Mouse (Mus musculus): ENCODE measurements around the gene Rnf13.

DNA sequence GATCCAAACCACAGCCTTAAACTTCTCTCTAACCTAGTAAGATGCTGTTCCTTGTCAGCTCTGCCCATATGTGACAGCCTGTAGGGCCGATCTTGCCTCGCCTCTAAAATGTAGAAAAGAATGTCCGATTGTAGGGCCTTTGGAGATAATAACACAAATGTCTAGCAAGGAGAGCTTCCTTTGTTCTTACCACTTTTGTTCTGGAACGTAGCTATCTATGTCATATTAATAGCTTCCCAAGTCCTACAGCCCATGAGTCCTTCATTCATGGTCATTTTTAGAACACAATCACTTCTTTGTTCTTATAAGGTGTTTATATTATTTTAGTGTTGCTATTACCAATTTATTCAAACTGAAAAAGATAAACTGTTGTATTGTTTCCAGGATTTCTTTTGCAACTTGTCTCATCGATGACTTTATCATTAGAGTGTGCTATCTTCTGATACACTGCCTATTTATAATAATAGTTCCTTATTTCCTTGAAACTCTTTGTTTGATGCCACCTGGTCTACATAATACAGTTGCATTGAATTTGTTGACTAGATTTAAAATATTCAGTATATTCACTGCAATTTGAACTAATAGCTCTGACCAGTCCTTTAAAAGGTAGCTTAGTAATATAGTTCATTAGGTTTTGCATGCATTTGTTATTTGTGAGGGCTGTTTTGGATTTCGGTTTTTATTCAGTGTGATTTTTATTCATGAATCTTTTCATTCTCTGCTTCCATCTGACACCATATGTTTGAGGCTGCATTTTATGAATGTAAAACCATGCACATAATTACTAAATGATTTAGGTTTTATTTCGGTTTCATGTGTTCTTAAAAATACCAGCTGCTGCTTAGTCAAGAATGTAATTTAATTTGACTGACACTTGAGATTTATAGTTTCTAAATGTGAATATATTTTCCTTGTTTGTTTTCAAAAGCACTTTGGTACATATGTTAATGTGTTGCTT is 53.4 kb downstream of the Rnf13 start:
- TF ChIP-seq CTCF (IDR thresholded peaks at IDR 0.05; ENCODE audit: low read depth) (no peak), EP300 (IDR thresholded peaks at IDR 0.05; ENCODE audit: low read depth) (no peak)

Data from liver, embryonic 14.5 days (tissue).